Mouse (Mus musculus) retina, embryonic 14.5 days (tissue): Measurements from ENCODE around the gene Il27.
A peak's percentile ranks its signal among the peaks of the same experiment; 100 is the strongest.

Experiments used
- DNase-seq: peaks from one replicate; pipeline ENCODE4 v3.0.0-alpha.2; 2015; ENCODE audit warnings: low spot score

Il27 gene

GRCm38 (mm10) chr7:126606611-126607010, 11.9 kb upstream of the Il27 start:
- no peak for DNase-seq

- no peak for DNase-seq
Observed at GRCm38 (mm10) chr7:126602650-126603049, 7.9 kb upstream of the Il27 start.

- no peak for DNase-seq
Observed at GRCm38 (mm10) chr7:126601896-126602295, 7.2 kb upstream of the Il27 start.

- DNase-seq, result no peak
Observed at GRCm38 (mm10) chr7:126598919-126599318, 4.2 kb upstream of the Il27 start.

- DNase-seq, result no peak
Observed at GRCm38 (mm10) chr7:126596414-126596813, 1.7 kb upstream of the Il27 start.

GRCm38 (mm10) chr7:126595890-126596289, 1.1 kb upstream of the Il27 start:
- DNase-seq, result no peak

- DNase-seq, result peak; percentile 83
Observed at GRCm38 (mm10) chr7:126587779-126588178, 7.0 kb downstream of the Il27 start.

- no peak for DNase-seq
Observed at GRCm38 (mm10) chr7:126586839-126587238, 7.9 kb downstream of the Il27 start.

- DNase-seq, result no peak
Observed at GRCm38 (mm10) chr7:126585717-126586116, 9.0 kb downstream of the Il27 start, which contains the start of gene Cln3. TSS of gene Cln3 (minus strand) at chr7:126585817.

GRCm38 (mm10) chr7:126584506-126584977, 10.2 kb downstream of the Il27 start, which contains the start of gene Apobr:
TSS of gene Apobr (plus strand) at chr7:126584942.
- DNase-seq, result no peak

GRCm38 (mm10) chr7:126583761-126584160, 11.0 kb downstream of the Il27 start:
- DNase-seq, result peak; percentile 13

- DNase-seq, result peak; percentile 92
Observed at GRCm38 (mm10) chr7:126583251-126583709, 11.5 kb downstream of the Il27 start.

GRCm38 (mm10) chr7:126582759-126583158, 12.0 kb downstream of the Il27 start:
- DNase-seq, result peak; percentile 44

- DNase-seq, result no peak
Observed at GRCm38 (mm10) chr7:126581661-126582060, 13.1 kb downstream of the Il27 start.

GRCm38 (mm10) chr7:126579172-126579571, 15.6 kb downstream of the Il27 start:
- DNase-seq, result peak; percentile 61

GRCm38 (mm10) chr7:126576946-126577345, 17.8 kb downstream of the Il27 start:
- DNase-seq, result peak; percentile 64

- DNase-seq, result peak; percentile 93
Observed at GRCm38 (mm10) chr7:126566094-126566765, 28.5 kb downstream of the Il27 start, which contains the start of gene Eif3c. TSS of gene Eif3c (minus strand) at chr7:126566411.

- peak; percentile 19 for DNase-seq
Observed at GRCm38 (mm10) chr7:126565693-126566092, 29.0 kb downstream of the Il27 start.

- no peak for DNase-seq
Observed at GRCm38 (mm10) chr7:126556635-126557034, 38.1 kb downstream of the Il27 start.

GRCm38 (mm10) chr7:126554796-126555195, 39.9 kb downstream of the Il27 start:
- no peak for DNase-seq

- DNase-seq, result no peak
Observed at GRCm38 (mm10) chr7:126545631-126546030, 49.1 kb downstream of the Il27 start.

GRCm38 (mm10) chr7:126541661-126542060, 53.1 kb downstream of the Il27 start:
- DNase-seq, result no peak
